Mouse (Mus musculus) forebrain, embryonic 11.5 days (tissue): Measurements from ENCODE around the gene Rpl9. TPM values are rescaled to one million over a fixed set of nuclear protein-coding genes. Genes with fewer than 3 reads are reported as not detected.

Experiments
- ATAC-seq: fragments of 200-750 bp; cut with Nextera tagmentation; replicated peaks from 2 replicates; pipeline ENCODE4 v1.8.0; 2017; ENCODE audit warnings: moderate TSS enrichment; ENCODE audit not compliant: low FRiP score
- DNase-seq: peaks from one replicate; pipeline ENCODE4 v3.0.0-alpha.2; 2017; ENCODE audit warnings: low spot score
- H3K27ac ChIP-seq: fragments of 300-500 bp; sonication (generic); 2 replicates; pipeline ENCODE4 v1.5.1; 2014; ENCODE audit warnings: low read depth, low read length
- H3K27me3 ChIP-seq: fragments of 300-500 bp; sonication (generic); 2 replicates; pipeline ENCODE4 v1.6.1; 2014; ENCODE audit warnings: mild to moderate bottlenecking, low read length, mixed read lengths; ENCODE audit not compliant: control insufficient read depth, insufficient read depth
- H3K36me3 ChIP-seq: fragments of 300-500 bp; sonication (generic); 2 replicates; pipeline ENCODE4 v1.6.1; 2014; ENCODE audit warnings: mild to moderate bottlenecking, low read length, moderate library complexity, mixed read lengths; ENCODE audit not compliant: control insufficient read depth, insufficient read depth
- H3K4me1 ChIP-seq: fragments of 300-500 bp; sonication (generic); replicated peaks from 2 replicates; pipeline ENCODE4 v1.6.1; 2014; ENCODE audit warnings: low read length, mixed read lengths; ENCODE audit not compliant: control insufficient read depth, insufficient read depth
- H3K4me2 ChIP-seq: fragments of 300-500 bp; sonication (generic); 2 replicates; pipeline ENCODE4 v1.6.1; 2014; ENCODE audit warnings: low read depth, mild to moderate bottlenecking, low read length, moderate library complexity, mixed read lengths; ENCODE audit not compliant: severe bottlenecking
- H3K4me3 ChIP-seq: fragments of 300-500 bp; sonication (generic); 2 replicates; pipeline ENCODE4 v1.5.1; 2014; ENCODE audit warnings: low read depth, low read length
- H3K9ac ChIP-seq: fragments of 300-500 bp; sonication (generic); 2 replicates; pipeline ENCODE4 v1.6.1; 2014; ENCODE audit warnings: low read length
- H3K9me3 ChIP-seq: fragments of 300-500 bp; sonication (generic); 2 replicates; pipeline ENCODE4 v1.6.1; 2016; ENCODE audit warnings: low read length, mixed read lengths; ENCODE audit not compliant: control insufficient read depth
- WGBS: fragments of 180-500 bp; shearing (Covaris S2); extraction: QIAGEN DNeasy Blood & Tissue Kit; methylation state at CpG from one replicate; pipeline ENCODE4 v1.1.7; 2014; 5-methylcytosine and 5-hydroxymethylcytosine counted together
- polyA plus RNA-seq: library from polyadenylated mRNA; unstranded; fragments of >200 nt; fragmentation: Nextera tagmentation; extraction: Ambion mirVana; gene quantifications from 2 replicates; pipeline ENCODE4 v1.2.1, GENCODE M21; 2014

Rpl9 gene
- polyA plus RNA-seq, 1 experiment from 2014 or later = 891 TPM

- Histone ChIP-seq H3K9me3 (no peaks in the 10 kb centered on the region), H3K36me3 (no peaks in the 10 kb centered on the region), H3K4me3 (no peak overlapping the region), H3K27me3 (no peaks in the 10 kb centered on the region), H3K9ac (no peak overlapping the region), H3K27ac (no peak overlapping the region), H3K4me2 (no peak overlapping the region), H3K4me1 (no peaks in the 10 kb centered on the region)
- no peak for DNase-seq
- ATAC-seq = no peak
- WGBS = 78% methylated on average over 5 of the region's 5 CpGs
These were observed 36.3 kb downstream of the Rpl9 start for GRCm38 (mm10) chr5:65354985-65355384.

- ATAC-seq (no peak), DNase-seq (no peak)
- Histone ChIP-seq H3K4me2 (no peak overlapping the region), H3K36me3 (no peaks in the 10 kb centered on the region), H3K4me3 (no peak overlapping the region), H3K9me3 (no peaks in the 10 kb centered on the region), H3K27me3 (no peaks in the 10 kb centered on the region), H3K9ac (no peak overlapping the region), H3K27ac (no peak overlapping the region), H3K4me1 (0 out of 2 replicates have a peak, but pooled peaks cover 2% of the 10 kb centered on the region)
- 91% methylated on average over 3 of the region's 3 CpGs for WGBS
These were observed 37.1 kb downstream of the Rpl9 start for GRCm38 (mm10) chr5:65354097-65354496.

GRCm38 (mm10) chr5:65350508-65350907 lies 40.7 kb downstream of the Rpl9 start:
- Histone ChIP-seq H3K9me3 (no peaks in the 10 kb centered on the region), H3K27me3 (no peaks in the 10 kb centered on the region), H3K36me3 (no peaks in the 10 kb centered on the region), H3K4me2 (no peak overlapping the region), H3K4me1 (0 out of 2 replicates have a peak, but pooled peaks cover 2% of the 10 kb centered on the region), H3K4me3 (no peak overlapping the region), H3K9ac (no peak overlapping the region), H3K27ac (no peak overlapping the region)
- no peak for DNase-seq
- WGBS = 79% methylated on average over 10 of the region's 10 CpGs
- no peak for ATAC-seq

GRCm38 (mm10) chr5:65348168-65348567 lies 43.1 kb downstream of the Rpl9 start, which contains the start of gene Klb:
TSS of gene Klb (plus strand) at chr5:65348314.
- Histone ChIP-seq H3K9ac (no peak within 1 kb of the TSS), H3K4me2 (no peak within 1 kb of the TSS), H3K4me1 (0 out of 2 replicates have a peak, but pooled peaks cover 2% of the 10 kb centered on the region), H3K9me3 (no peaks in the 10 kb centered on the region), H3K27ac (no peak within 1 kb of the TSS), H3K36me3 (no peaks in the 10 kb centered on the region), H3K4me3 (no peak within 1 kb of the TSS), H3K27me3 (no peaks in the 10 kb centered on the region)
- 61% methylated on average over 15 of the region's 15 CpGs for WGBS
- ATAC-seq (no peak), DNase-seq (no peak)

GRCm38 (mm10) chr5:65340167-65340566 lies 51.1 kb downstream of the Rpl9 start:
- no peaks in the 10 kb centered on the region for H3K27me3 ChIP-seq
- H3K27ac ChIP-seq = no peak overlapping the region
- DNase-seq (no peak), ATAC-seq (no peak)
- no peak overlapping the region for H3K4me3 ChIP-seq
- H3K9me3 ChIP-seq = no peaks in the 10 kb centered on the region
- H3K4me1 ChIP-seq = 0 out of 2 replicates have a peak, but pooled peaks cover 2% of the 10 kb centered on the region
- H3K9ac ChIP-seq = no peak overlapping the region
- WGBS = 75% methylated on average over 4 of the region's 4 CpGs
- H3K36me3 ChIP-seq = no peaks in the 10 kb centered on the region
- H3K4me2 ChIP-seq = no peak overlapping the region

GRCm38 (mm10) chr5:65338394-65338793 lies 52.9 kb downstream of the Rpl9 start:
- no peak for DNase-seq

More at GRCm38 (mm10) chr5:65338394-65338793, 52.9 kb downstream of the Rpl9 start:
- 87% methylated on average over 6 of the region's 6 CpGs for whole genome bisulfite sequencing
- H3K27ac ChIP-seq = no peak overlapping the region
- ATAC-seq = no peak
- no peak overlapping the region for H3K4me2 ChIP-seq
- H3K4me1 ChIP-seq = 0 out of 2 replicates have a peak, but pooled peaks cover 2% of the 10 kb centered on the region
- no peaks in the 10 kb centered on the region for H3K9me3 ChIP-seq
- no peaks in the 10 kb centered on the region for H3K27me3 ChIP-seq
- H3K4me3 ChIP-seq = no peak overlapping the region
- no peak overlapping the region for H3K9ac ChIP-seq
- no peaks in the 10 kb centered on the region for H3K36me3 ChIP-seq

Other genes starting within 250 kb of the Rpl9 start
- 14.7 and 15.2 TPM in 2 replicates for gene Wdr19, start 191.7 kb downstream of the Rpl9 start, polyA plus RNA-seq
- gene Rfc1, start 55.8 kb downstream of the Rpl9 start, polyA plus RNA-seq = 99.7 and 99.9 TPM in 2 replicates
- gene Klb, start 43.1 kb downstream of the Rpl9 start, polyA plus RNA-seq = not detected in 2 replicates
- 67.5 and 70.0 TPM in 2 replicates for gene Lias, start 53 bp upstream of the Rpl9 start, polyA plus RNA-seq
- gene Ugdh, start 44.5 kb upstream of the Rpl9 start, polyA plus RNA-seq = 68.6 and 69.0 TPM in 2 replicates
- not detected in 2 replicates for gene Gm43552, start 101.4 kb upstream of the Rpl9 start, polyA plus RNA-seq
- 71.9 and 79.9 TPM in 2 replicates for gene Smim14, start 145.7 kb upstream of the Rpl9 start, polyA plus RNA-seq
- 142 and 143 TPM in 2 replicates for gene Ube2k, start 145.8 kb upstream of the Rpl9 start, polyA plus RNA-seq